Mouse (Mus musculus) megakaryocyte, adult 5-6 weeks (primary cell): ENCODE measurements around the gene Tubb5. TPM values are rescaled to one million over a fixed set of nuclear protein-coding genes. Genes with fewer than 3 reads are reported as not detected.
A peak's percentile ranks its signal among the peaks of the same experiment; 100 is the strongest.

Source experiments
- ATAC-seq: 2 replicates; pipeline ENCODE4 v1.8.0; 2016; ENCODE audit warnings: mild to moderate bottlenecking, inconsistent platforms; ENCODE audit not compliant: poor library complexity, severe bottlenecking
- total RNA-seq, 2 experiments: library from RNA; stranded (forward) in 1 of 2; stranded (reverse) in 1 of 2; fragments of 153-499, 151-499 nt in 1 of 2; fragments of 221-1000, 200-1000 nt in 1 of 2; gene quantifications; 2 replicates each; pipeline versions ENCODE4 v1.2.3 to v1.2.4; 2015 to 2017

Tubb5 gene
- total RNA-seq, 2 experiments from 2014 or later, result 649 to 751 TPM

GRCm38 (mm10) chr17:35832400-35833238, 5.5 kb downstream of the Tubb5 start:
- ATAC-seq, result no peak

- ATAC-seq, result peak; percentile 99
Observed at GRCm38 (mm10) chr17:35829737-35830136, 8.4 kb downstream of the Tubb5 start.

DNA sequence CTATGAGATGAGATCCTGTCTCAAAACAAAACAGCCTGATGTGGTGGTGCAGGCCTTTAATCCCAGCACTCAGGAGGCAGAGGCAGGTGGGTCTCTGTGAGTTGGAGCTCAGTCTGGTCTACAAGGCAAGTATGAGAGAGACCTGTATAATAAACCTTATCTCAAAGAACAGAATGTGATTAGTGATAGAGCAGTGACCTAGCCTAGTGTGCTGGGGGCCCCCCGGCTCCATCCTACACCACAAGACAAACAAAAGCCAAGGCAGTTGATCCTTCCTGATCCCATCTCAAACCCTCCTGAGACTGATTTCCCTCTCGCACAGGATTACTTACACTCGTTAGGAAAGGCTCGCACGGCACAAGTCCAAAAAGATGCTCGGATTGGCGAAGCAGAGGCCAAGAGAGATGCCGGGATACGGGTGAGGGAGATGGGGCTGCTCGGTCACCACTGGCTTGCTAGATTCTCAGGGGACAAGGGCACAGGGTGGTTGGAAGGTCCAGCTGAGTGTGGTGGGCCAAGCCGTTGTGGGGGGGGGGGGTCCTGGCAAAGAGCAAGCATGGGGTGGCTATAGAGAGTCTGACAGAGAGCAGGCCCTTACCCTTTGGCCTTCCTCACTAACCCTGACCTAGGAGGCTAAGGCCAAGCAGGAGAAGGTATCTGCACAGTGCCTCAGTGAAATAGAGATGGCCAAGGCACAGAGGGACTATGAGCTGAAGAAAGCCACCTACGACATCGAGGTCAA, 12.8 kb downstream of the Tubb5 start:
- no peak for ATAC-seq

- ATAC-seq, result no peak
Observed at GRCm38 (mm10) chr17:35824402-35824801, 13.7 kb downstream of the Tubb5 start.

DNA sequence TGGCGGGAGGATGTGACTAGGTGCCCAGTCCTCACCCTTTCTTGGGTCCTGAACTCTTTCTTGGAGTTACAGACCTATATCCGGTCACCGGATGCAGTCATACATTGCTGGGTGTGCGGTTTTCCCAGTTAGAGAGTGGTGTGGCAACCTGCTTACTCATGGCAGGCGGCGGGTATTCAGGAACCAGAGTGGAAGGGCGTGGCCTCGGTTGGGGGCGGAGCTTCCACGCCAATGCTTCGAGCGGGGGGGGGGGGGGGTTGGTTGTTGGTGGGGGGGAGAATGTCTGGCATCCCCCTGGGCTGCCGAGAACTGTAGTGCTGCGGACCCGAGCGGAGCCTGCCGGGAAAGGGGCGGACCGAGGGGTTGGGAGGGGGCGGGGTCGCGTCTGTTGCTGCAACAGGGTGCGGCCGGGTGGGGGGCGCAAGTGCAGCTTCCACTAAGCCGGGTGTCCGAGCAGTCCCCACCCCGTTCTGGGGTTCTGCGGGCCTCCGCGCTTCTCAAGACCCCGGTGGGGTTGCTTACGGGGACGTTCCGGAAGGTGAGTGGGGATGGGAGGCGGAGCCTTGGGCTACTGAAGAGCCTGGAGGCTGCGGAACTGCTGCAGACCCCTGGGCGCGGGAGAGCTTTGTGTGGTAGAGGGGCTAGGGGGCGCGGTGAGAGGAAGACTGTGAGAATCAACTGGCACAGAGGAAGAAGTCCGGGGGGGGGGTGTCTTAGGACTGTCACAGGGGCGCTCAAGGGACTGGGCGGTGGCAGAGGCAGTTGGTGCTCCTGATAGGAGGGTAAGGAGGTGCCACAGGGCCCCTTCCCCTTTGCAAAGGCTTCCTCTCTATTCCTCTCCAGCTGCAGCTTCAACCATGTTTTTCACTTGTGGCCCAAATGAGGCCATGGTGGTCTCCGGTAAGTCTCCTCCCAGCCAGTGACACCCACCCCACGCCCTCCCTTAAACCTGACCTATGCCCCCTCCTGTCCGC, 14.9 kb downstream of the Tubb5 start, which contains the start of gene Flot1:
Gene Flot1, plus strand, starts transcription at position 267 of the 974 bp plus-strand sequence.
- ATAC-seq, result peak; percentile 75

DNA sequence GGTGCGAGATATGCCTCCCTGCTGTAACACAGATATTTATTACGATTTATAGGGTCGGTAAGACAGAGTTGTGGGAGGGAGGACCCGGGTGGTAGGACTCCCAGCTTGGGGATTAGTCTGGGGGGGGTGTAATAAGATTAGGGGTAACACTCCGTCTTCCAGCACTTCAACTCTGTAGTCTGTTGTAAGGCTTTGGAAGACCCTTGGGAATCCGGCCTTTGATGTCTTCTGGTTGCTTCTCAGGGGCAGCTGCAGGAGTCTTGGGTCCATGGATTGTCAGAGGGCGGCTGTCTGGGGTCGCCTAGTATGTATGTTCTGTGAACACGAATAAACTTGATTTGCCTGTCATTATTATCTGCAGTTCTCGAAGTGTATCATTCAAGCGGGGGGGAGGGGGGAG, 15.5 kb downstream of the Tubb5 start:
- ATAC-seq, result no peak

- peak; percentile 53 for ATAC-seq
Observed at GRCm38 (mm10) chr17:35821439-35822430, 16.4 kb downstream of the Tubb5 start, which contains the start of gene Ier3. Gene Ier3, plus strand, starts transcription at chr17:35821684.

DNA sequence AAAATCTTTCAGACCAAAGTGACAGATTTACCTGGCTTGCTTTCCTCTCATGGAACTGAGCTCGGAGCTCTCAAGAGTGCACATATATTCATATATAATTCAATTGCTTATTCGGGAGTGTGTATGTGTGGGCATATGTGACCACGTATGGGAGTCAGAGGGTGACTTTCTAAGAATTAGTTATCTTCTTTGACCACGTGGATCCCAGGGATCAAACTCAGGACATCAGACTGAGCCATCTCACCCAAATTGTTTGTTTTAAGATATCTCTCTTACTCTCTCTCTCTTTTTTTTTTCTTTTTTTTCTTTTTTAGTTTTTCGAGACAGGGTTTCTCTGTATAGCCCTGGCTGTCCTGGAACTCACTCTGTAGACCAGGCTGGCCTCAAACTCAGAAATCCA, 18.0 kb downstream of the Tubb5 start:
- ATAC-seq, result no peak

DNA sequence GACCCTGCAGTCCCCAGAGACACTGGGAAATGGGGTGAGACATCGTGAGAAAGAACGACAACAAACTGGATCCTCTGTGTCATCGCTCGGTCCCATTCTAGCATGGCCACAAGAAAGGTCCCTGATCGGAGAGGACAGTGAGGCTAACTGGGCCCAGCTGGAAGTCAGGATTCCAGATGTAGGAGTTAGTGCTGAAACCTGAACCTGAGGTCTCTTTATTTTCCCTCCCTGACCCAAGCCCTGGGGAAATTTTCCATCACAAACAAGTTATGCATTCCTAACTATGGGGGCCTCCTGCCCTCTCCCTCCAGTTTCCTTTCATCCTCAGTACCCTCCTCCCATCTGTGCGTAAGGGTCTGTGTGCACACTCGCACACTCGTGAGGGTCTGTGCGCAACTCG, 20.9 kb downstream of the Tubb5 start:
- ATAC-seq, result no peak

DNA sequence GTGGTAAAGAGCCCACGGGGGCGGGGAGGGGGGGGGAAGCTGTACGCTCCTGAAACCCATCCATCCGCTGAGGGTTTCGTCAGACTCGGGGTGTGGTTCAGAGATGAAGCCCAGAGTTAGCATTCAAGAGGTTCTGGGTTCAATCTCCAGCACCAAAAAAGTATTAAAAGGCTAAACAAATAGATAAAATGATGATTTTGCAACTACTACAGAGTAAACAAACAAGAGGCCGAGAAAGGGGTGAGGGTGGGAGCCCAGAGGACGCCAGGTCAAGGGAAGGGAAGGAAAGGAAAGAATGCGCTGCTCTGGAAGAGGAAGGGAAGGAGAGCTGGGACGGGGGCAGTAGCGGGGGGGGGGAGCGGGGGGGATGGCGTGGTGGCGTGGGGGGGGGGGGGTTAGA, 21.4 kb downstream of the Tubb5 start:
- no peak for ATAC-seq

DNA sequence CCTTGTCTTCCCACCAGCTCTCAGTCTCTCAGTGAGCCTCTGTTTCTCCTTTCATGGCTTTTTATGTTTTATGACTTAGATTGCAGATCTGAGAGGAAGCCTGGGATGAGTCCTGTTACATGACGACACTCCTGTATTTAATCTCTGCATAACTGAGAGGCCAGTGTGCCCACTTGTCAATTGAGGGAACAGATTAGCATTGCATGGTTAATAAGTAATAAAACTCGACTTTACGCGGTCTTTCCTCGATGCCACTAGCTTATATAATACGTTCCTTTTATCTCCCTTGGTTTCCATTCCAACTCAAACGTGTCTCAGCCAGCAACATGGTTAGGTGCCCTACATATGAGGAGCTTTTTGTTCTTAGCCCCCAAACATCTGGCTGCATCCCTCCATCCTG, 22.3 kb downstream of the Tubb5 start:
- ATAC-seq, result no peak

DNA sequence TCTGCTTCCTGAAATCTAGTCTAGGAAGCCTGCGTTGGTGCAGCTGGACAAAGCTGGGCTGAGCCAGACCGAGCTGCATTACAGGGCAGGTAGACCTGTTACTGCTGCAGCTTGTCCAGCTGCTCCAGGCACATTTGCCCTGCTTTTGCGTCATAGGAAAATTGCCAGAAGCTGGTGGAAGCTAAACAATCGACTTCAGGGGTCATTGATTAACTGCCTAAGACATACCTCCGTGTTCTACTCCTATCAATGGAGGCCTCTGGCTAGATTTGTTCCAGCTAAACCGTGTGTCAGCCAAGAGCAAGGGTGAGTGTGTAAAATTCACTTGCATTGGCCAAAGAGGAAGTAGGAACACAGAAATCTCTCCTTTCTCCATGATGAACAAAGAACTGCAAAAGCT, 23.4 kb downstream of the Tubb5 start:
- ATAC-seq, result no peak

DNA sequence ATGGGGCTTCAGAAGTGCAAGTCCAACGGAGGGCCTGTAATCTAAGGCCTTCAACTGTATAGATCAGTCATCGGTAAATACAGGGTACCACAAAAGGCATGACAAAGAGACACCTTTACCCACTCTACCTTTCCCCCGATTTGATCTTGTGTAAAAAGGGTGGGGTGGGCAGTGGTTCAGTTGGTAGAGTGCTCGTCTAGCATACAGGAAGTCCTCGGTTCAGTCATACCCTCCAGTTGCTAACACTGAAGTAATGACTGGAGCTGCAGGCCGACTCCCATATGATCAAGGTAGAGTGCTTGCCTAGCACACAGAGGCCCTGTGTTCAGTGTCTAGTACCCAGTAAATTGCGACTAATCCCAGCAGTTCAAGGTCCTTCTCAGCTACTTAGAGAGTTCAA, 24.5 kb downstream of the Tubb5 start:
- ATAC-seq, result 0 out of 2 replicates have a peak, but pooled peaks have one; percentile 21

GRCm38 (mm10) chr17:35813245-35813647, 24.9 kb downstream of the Tubb5 start:
- peak; percentile 85 for ATAC-seq

DNA sequence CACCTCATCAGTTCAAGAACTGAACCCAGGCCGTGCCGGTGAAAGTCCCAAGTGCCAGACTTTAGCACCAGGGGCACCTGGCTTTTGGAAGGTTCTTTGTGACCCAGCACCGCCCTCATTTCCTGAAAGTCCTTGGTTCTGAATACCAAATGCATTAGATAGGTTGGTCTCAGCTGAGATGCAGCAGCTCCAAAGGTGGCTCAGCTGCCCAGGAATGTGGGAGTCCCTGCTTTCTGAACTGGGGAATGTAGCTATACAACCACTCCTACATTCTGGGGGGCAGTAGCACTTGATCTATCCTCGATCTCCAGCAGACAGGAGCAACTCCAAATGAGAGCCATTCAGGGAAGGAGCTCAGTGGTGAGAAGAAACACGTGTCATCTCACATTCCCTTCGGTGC, 25.4 kb downstream of the Tubb5 start:
- ATAC-seq, result no peak; the same call in 1 of the 2 replicates

DNA sequence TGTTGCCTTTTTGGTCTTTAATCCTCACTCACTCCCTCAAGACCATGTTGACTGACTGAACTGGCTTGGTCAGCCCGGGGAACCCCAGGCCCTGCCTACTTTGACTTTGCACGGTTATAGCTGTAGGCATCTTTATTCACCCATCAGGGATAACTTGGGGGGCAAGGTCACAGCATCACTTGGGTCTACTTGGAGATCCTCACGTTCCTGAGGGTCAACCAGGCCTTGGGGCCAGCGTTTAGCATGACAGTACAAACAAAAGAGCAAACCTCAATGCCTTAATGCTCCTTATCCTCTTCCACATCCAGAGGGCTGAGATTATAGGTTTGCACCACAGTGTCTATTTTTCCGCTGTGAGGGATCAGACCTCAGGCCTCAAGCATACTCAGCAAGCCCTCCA, 25.8 kb downstream of the Tubb5 start:
- no peak for ATAC-seq

DNA sequence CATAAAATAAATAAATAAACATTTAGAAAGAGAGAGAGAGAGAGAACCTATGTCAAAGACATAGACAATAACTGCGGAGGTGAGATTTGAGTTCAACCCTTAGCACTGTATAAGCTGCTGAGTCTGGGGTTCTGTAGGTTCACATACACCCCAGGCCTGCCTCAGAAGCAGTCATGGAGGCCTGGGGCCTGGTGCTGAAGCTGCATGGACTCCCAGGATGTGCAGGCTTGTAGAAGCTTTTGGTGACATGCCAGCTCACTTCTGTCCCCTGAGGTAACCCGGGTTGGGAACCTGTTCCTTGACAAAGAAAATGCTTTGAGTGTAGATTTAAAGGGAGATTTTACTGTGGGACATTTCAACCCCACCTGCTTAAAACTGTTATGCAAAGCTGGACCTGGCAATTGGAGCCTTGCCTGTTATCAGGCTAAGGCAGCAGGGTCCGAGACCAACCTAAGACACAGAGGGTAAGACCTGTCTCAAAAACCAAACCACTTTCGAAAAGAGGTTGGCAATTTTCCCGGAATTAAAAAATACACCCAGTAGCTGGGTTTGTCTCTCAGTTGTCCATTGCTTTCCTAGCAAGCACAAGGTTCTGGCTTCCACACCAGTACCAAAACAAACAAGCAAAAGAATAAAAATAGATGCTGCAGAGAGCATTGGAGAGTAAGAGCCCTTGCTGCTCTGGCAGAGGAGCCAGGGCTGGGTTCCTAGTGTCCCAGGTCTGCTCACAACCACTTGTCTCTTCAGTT, 27.0 kb downstream of the Tubb5 start:
- ATAC-seq, result no peak

GRCm38 (mm10) chr17:35809395-35809794, 28.7 kb downstream of the Tubb5 start:
- no peak for ATAC-seq

DNA sequence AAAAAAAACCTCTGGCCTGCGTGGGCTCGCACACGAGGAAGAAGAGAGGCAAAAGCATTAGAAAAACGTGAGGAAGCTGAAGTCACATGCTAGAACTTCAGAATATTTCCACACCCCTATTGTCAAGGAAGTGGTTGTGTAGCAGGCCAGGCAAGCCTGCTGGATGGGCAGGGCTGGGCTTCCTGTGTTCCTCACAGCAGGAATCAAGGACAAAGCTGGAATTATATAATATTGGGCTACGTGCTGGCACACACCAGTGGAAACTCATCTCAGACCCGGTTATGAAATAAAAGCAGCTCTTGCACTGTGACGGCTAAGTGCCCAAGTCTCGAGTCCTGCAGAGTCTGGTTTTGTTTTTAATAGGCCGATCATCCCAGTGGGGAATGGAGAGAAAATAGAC, 30.0 kb downstream of the Tubb5 start:
- ATAC-seq, result peak; percentile 86
